Mouse (Mus musculus) megakaryocyte, adult 5-6 weeks (primary cell): Measurements from ENCODE around the gene Prune2. TPM values are rescaled to one million over a fixed set of nuclear protein-coding genes. Genes with fewer than 3 reads are reported as not detected.
A peak's percentile ranks its signal among the peaks of the same experiment; 100 is the strongest.

ENCODE experiments used
- ATAC-seq: 2 replicates; pipeline ENCODE4 v1.8.0; 2016; ENCODE audit warnings: mild to moderate bottlenecking, inconsistent platforms; ENCODE audit not compliant: poor library complexity, severe bottlenecking
- total RNA-seq, 2 experiments: library from RNA; stranded (forward) in 1 of 2; stranded (reverse) in 1 of 2; fragments of 153-499, 151-499 nt in 1 of 2; fragments of 221-1000, 200-1000 nt in 1 of 2; gene quantifications; 2 replicates each; pipeline versions ENCODE4 v1.2.3 to v1.2.4; 2015 to 2017

Gene Prune2
- total RNA-seq, 2 experiments from 2014 or later = 2.0 to 3.2 TPM

DNA sequence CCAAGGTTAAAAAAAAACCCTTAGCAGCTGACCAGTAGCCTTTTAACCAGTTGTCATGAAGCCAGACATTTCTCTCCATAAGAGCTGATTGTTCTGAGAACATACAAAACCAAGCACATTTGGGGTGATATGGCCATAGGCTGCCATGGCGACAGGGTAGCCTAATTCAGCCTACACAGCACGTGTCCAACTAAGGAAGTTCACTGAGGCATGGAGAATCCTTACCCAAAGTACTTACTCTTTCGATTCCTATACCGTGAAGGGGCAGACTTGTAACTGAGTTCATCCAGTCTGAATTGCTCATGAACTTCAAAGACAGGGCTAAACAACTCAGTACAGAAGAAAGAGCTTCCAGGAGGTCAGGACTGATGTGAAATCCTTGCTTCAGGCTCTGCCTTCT lies 299.6 kb downstream of the Prune2 start:
- ATAC-seq = no peak

DNA sequence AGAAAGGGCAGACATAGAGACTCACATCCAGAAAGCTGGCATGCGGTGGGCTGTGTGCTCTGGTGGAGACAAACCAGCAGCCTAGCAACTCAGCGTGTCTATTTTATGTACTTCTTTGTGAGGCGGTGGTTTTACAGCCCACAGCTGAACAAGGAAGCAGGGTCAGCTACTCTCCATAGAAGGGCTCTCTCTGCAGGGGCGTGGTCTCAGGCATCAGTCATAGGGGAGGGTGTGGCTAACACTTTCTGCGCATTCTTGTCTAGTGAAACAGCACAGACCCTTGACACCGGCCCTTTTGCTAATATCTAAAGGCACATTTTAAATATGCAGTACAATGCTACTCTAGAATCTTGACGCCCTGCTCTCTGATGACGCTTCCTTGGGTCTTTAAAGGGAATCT lies 300.5 kb downstream of the Prune2 start:
- ATAC-seq = peak; percentile 84

DNA sequence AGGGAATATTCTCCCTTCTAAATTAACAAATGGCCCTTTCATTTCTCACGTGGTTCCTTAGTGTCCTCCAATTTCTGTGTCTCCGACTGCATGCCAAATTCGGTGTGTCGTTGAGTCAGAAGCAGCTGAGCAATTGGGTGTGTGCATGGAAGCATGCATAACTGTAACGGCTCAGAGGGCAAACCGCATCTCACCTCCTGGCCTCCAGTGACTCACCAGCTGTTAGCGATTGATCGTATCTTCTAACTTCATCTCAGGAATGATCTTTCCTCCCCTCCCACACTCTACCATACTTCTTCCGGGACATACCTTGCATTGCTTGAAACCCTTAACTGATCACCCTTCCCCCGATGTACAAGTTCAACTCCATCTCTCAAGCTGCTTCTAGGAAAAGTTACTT lies 300.9 kb downstream of the Prune2 start:
- no peak for ATAC-seq

DNA sequence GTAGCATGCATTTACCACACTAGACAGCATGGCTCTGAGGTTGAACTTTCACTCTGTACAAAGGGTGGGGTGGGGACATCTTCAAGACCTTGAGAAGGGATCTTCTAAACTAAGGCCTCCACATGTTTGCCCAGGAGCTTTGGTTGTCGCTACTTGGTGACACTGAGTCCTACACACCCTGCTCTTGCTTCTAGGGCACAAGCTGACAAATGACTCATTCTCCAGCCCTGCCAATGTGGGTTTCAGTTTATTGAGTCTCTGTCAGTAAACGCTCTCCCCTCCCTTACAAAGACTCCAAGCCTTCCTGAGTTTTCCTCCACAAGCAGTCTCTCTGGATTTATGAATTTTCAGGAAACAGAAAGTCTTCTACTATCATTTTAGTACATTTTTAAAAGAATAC lies 307.3 kb downstream of the Prune2 start:
- no peak for ATAC-seq

DNA sequence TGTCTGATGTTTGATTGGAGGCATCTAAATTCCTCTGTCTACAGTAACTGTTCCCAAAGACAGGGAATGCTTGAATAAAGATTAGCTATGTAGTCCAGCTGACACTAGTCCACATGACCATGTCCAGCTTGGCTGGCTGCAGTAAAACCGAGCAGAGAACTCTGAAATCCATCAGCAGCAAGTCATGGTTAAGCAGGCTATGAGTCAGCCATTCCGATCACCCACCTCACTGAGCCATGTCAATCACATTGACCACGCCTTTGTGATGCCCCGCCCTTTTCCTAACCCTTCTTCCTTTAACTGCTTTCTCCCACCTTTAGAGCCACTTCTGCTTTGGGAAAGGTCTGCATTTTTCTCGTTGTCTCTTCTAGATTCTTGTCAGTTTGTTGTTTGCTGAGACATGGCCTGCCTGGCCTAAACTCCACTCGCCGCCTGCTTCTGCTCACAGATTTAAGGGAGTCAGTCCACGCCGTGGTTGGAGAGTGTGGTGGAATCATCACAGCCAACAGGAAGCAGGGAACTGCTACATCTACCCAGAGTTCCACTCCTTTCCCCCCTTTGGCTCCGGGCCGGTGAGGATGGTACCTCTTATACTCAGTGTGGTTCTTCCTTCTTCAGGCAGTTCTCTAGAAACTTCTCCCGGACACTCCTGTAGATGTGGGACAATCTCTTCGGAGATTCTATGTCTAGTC lies 307.9 kb downstream of the Prune2 start:
- ATAC-seq = peak; percentile 62

DNA sequence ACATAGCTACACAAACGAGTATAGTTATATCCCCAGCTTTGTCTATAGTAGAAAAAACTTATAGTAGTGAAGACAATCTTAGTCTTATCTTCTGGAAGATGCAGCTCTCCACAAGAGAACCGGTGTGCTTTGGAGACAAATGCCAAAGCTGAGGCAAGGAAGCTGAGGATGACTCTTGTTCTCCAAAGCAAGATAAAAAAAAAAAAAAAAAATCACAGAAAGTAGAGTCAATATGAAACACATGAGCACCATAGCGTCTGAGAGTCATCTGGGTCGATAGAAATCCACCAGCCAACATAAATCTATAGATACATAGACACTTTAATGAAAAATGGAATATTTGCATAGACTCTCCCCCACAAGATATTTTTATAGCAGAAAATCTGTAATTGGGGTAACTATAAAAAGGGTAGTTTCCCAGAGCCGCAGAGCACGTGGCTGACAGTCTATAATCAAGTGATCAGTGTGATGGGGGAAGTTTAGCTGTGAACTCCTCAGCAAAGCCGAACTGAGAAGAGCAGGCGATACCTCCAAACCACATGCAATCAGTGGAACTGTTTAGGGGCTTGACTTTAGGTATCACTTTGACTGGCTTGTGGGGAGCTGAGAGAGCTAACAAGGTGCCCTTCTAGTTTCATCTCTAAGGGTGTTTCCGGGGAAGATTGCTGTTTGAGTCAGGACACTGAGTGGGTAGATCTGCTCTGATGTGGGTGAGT lies 308.7 kb downstream of the Prune2 start:
- ATAC-seq = peak; percentile 33; the same call in 1 of the 2 replicates

DNA sequence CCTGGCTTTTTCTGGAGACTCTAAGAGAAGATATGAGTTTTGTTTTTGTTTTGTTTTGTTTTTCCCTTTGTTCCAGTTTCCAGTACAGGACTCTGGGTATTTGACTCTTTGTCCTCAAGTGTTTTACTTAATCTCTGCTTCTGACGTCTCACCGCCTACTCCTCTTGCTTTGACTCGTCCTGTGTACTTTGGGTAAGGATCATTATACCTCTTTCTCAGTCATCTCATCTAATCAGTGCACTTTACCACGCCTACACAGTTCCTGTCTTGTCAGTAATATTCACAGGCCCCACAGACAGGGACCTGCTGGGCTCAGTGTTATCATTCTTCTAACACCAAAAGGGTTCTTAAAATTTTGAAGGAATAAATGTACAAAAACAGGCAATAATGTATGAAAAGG lies 312.8 kb downstream of the Prune2 start:
- no peak for ATAC-seq

DNA sequence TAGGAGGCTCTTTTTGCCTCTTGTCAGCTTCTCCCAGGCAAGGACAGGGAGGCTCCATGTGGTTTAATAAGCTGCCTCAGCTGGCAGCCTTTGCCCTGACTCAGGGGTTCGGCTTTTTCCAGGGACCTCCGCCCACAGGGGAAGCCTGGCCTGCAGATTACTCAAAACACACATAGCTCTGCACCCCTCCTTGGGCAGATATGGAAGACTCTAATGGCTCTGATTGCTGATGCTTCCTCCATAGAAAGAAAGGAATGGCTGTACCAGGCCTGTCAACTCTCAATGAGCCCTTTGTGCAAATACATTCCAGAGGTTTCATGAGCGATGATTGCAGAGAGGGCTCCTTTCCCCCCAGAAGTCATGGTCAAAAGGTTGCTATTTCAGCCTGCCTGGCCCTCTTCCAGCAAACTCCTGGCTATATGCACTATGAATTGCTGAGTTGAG lies 315.3 kb downstream of the Prune2 start:
- no peak for ATAC-seq

DNA sequence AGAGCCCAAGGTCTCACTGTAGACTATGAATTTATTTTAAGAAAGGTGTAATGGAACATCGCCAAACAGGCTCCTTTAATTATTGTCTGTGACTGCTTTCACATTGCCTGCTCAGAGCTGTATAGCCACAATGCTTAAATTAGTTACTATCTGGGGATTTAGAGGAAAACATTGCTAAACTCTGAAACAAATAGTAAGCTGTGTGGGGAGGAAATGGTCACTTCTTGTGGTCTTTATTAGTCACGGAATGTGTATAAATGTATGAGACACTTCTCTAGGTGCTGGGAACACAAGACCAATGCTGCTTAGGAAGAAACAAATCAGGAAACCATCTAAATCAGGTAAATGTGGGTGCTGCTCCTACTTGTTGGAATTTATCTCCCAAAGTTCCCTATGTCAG lies 317.1 kb downstream of the Prune2 start:
- ATAC-seq = peak; percentile 25; the same call in 1 of the 2 replicates

Other genes starting within 250 kb of the Prune2 start
- gene Vps13a, start 175.2 kb upstream of the Prune2 start, total RNA-seq (2015) = 25.9 and 27.4 TPM in 2 replicates
- gene Vps13a, start 175.2 kb upstream of the Prune2 start, total RNA-seq (2017) = 35.6 and 36.6 TPM in 2 replicates
- gene Foxb2, start 82.3 kb upstream of the Prune2 start, total RNA-seq (2015) = not detected in 2 replicates
- not detected in 2 replicates for gene Foxb2, start 82.3 kb upstream of the Prune2 start, total RNA-seq (2017)